Mouse (Mus musculus) midbrain, embryonic 14.5 days (tissue): ENCODE measurements around the gene Serpini2. TPM values are rescaled to one million over a fixed set of nuclear protein-coding genes. Genes with fewer than 3 reads are reported as not detected.

Experiments
- polyA plus RNA-seq: library from polyadenylated mRNA; unstranded; fragments of >200 nt; fragmentation: Nextera tagmentation; extraction: Ambion mirVana; gene quantifications from 2 replicates; pipeline ENCODE4 v1.2.1, GENCODE M21; 2014

Serpini2 gene
- polyA plus RNA-seq, 1 experiment from 2014 or later = not detected

Other genes starting within 250 kb of the Serpini2 start
- 0.20 and 0.72 TPM in 2 replicates for gene Zbbx, start 105.0 kb downstream of the Serpini2 start, polyA plus RNA-seq
- 0.16 and 0.53 TPM in 2 replicates for gene Wdr49, start 212.1 kb upstream of the Serpini2 start, polyA plus RNA-seq